Mouse (Mus musculus) kidney, adult 2 months (tissue): Measurements from ENCODE around the gene Nudt2. TPM values are rescaled to one million over a fixed set of nuclear protein-coding genes. Genes with fewer than 3 reads are reported as not detected.

Experiments used
- DNase-seq: peaks from one replicate; pipeline ENCODE4 v3.0.0; 2021
- H3K27ac ChIP-seq: fragments of 200-500 bp; 2 replicates; pipeline ENCODE4 v1.5.1; 2012; ENCODE audit warnings: low read depth, low read length, control low read depth, inconsistent platforms; ENCODE audit not compliant: insufficient read depth
- H3K27me3 ChIP-seq: fragments of 200-500 bp; replicated peaks from 2 replicates; pipeline ENCODE4 v1.6.1; 2012; ENCODE audit warnings: mild to moderate bottlenecking, moderate library complexity, low read length, inconsistent platforms; ENCODE audit not compliant: control insufficient read depth, insufficient read depth
- H3K36me3 ChIP-seq: fragments of 200-500 bp; 2 replicates; pipeline ENCODE4 v1.6.1; 2012; ENCODE audit warnings: mild to moderate bottlenecking, moderate library complexity, low read length, inconsistent platforms; ENCODE audit not compliant: control insufficient read depth, insufficient read depth
- H3K4me1 ChIP-seq: fragments of 200-500 bp; 2 replicates; pipeline ENCODE4 v1.6.1; 2011; ENCODE audit warnings: low read length; ENCODE audit not compliant: control insufficient read depth, insufficient read depth
- H3K4me3 ChIP-seq: fragments of 200-500 bp; 2 replicates; pipeline ENCODE4 v1.5.1; 2011; ENCODE audit warnings: mild to moderate bottlenecking, low read depth, low read length, control low read depth; ENCODE audit not compliant: insufficient read depth
- CTCF ChIP-seq: fragments of 200-500 bp; conservative IDR thresholded peaks from 2 replicates; pipeline ENCODE4 v1.5.1; 2011; ENCODE audit warnings: low read depth, mild to moderate bottlenecking, control low read depth, low read length, moderate library complexity, mixed read lengths; ENCODE audit not compliant: insufficient read depth, insufficient read length
- POLR2A ChIP-seq: fragments of 200-500 bp; IDR thresholded peaks from one replicate; pipeline ENCODE4 v1.6.1; 2011; ENCODE audit warnings: low read depth, low read length, control low read depth
- WGBS: fragments of 180-500 bp; shearing (Covaris S2); methylation state at CpG from one replicate; pipeline ENCODE4 v1.1.7; 2018; 5-methylcytosine and 5-hydroxymethylcytosine counted together
- polyA plus RNA-seq: library from polyadenylated mRNA; depleted of rRNA; stranded (reverse); fragments of >200 nt; gene quantifications from 2 replicates; pipeline ENCODE4 v1.2.3, GENCODE M21; 2012

Gene Nudt2
- polyA plus RNA-seq, 1 experiment = 34.9 TPM

- no peak for TF ChIP-seq CTCF
- no peak for TF ChIP-seq POLR2A
- 88% methylated on average over 4 of the region's 4 CpGs for WGBS
- DNase-seq = no peak
- Histone ChIP-seq H3K27ac (peak overlapping the region; percentile 13; the same call in 1 of the 2 replicates), H3K36me3 (no peaks in the 10 kb centered on the region), H3K4me1 (peaks cover 39% of the 10 kb centered on the region), H3K27me3 (no peaks in the 10 kb centered on the region), H3K4me3 (no peak overlapping the region)
Measured at GRCm38 (mm10) chr4:41495076-41495475, 30.1 kb downstream of the Nudt2 start.

- DNase-seq = no peak
- Histone ChIP-seq H3K4me1 (peaks cover 39% of the 10 kb centered on the region), H3K4me3 (no peak overlapping the region), H3K27ac (no peak overlapping the region), H3K36me3 (no peaks in the 10 kb centered on the region), H3K27me3 (no peaks in the 10 kb centered on the region)
- WGBS = 74% methylated on average over 11 of the region's 11 CpGs
- TF ChIP-seq POLR2A = no peak
- TF ChIP-seq CTCF = no peak
Measured at GRCm38 (mm10) chr4:41495850-41496249, 30.9 kb downstream of the Nudt2 start.

- no peaks in the 10 kb centered on the region for H3K36me3 ChIP-seq
- TF ChIP-seq CTCF = no peak
- TF ChIP-seq POLR2A = no peak
- no peak overlapping the region for H3K27ac ChIP-seq
- DNase-seq = peak; percentile 91
- H3K27me3 ChIP-seq = no peaks in the 10 kb centered on the region
- H3K4me1 ChIP-seq = peaks cover 42% of the 10 kb centered on the region
- no peak overlapping the region for H3K4me3 ChIP-seq
- 57% methylated on average over 5 of the region's 5 CpGs for WGBS
Measured at GRCm38 (mm10) chr4:41497046-41497445, 32.1 kb downstream of the Nudt2 start.

- Histone ChIP-seq H3K4me1 (peaks cover 42% of the 10 kb centered on the region), H3K27ac (no peak overlapping the region), H3K36me3 (no peaks in the 10 kb centered on the region), H3K4me3 (no peak overlapping the region), H3K27me3 (no peaks in the 10 kb centered on the region)
- WGBS = 37% methylated on average over 34 of the region's 34 CpGs
- no peak for DNase-seq
- TF ChIP-seq POLR2A (no peak), CTCF (no peak)
Measured at GRCm38 (mm10) chr4:41497579-41497978, 32.6 kb downstream of the Nudt2 start.

GRCm38 (mm10) chr4:41497995-41498845, 33.3 kb downstream of the Nudt2 start:
- 47% methylated on average over 72 of the region's 72 CpGs for WGBS
- no peak overlapping the region for H3K27ac ChIP-seq
- TF ChIP-seq POLR2A (no peak), CTCF (no peak)
- H3K36me3 ChIP-seq = no peaks in the 10 kb centered on the region
- DNase-seq = no peak
- H3K4me3 ChIP-seq = no peak overlapping the region
- peaks cover 39% of the 10 kb centered on the region for H3K4me1 ChIP-seq
- H3K27me3 ChIP-seq = no peaks in the 10 kb centered on the region

GRCm38 (mm10) chr4:41498921-41499391, 34.0 kb downstream of the Nudt2 start:
- no peak for TF ChIP-seq CTCF
- no peak for TF ChIP-seq POLR2A
- Histone ChIP-seq H3K27ac (no peak overlapping the region), H3K4me3 (no peak overlapping the region), H3K4me1 (peaks cover 33% of the 10 kb centered on the region; the same call in 1 of the 2 replicates), H3K27me3 (no peaks in the 10 kb centered on the region), H3K36me3 (no peaks in the 10 kb centered on the region)
- 26% methylated on average over 43 of the region's 43 CpGs for WGBS
- DNase-seq = peak; percentile 92

GRCm38 (mm10) chr4:41499619-41500018, 34.7 kb downstream of the Nudt2 start:
- TF ChIP-seq CTCF (no peak), POLR2A (no peak)
- H3K27ac ChIP-seq = peak overlapping the region; percentile 32; the same call in 1 of the 2 replicates
- no peak overlapping the region for H3K4me3 ChIP-seq
- no peak for DNase-seq
- peaks cover 30% of the 10 kb centered on the region; the same call in 1 of the 2 replicates for H3K4me1 ChIP-seq
- no peaks in the 10 kb centered on the region for H3K36me3 ChIP-seq
- 78% methylated on average over 8 of the region's 8 CpGs for WGBS
- H3K27me3 ChIP-seq = no peaks in the 10 kb centered on the region
